Mouse (Mus musculus) stomach, embryonic 14.5 days (tissue): ENCODE results near the gene Esrra. TPM values are rescaled to one million over a fixed set of nuclear protein-coding genes. Genes with fewer than 3 reads are reported as not detected.

Source experiments
- ATAC-seq: fragments of 200-750 bp; cut with Nextera tagmentation; 2 replicates; pipeline ENCODE4 v1.8.0; 2017; ENCODE audit warnings: low read depth, moderate TSS enrichment; ENCODE audit not compliant: insufficient number of reproducible peaks, insufficient read depth, low FRiP score
- H3K27ac ChIP-seq: fragments of 300-500 bp; sonication (generic); 2 replicates; pipeline ENCODE4 v1.5.1; 2014; ENCODE audit warnings: mild to moderate bottlenecking, low read length, moderate library complexity, mixed read lengths
- H3K27me3 ChIP-seq: fragments of 300-500 bp; sonication (generic); 2 replicates; pipeline ENCODE4 v1.6.1; 2014; ENCODE audit warnings: low read length, control low read depth, mixed read lengths; ENCODE audit not compliant: control insufficient read depth, insufficient read depth
- H3K36me3 ChIP-seq: fragments of 300-500 bp; sonication (generic); 2 replicates; pipeline ENCODE4 v1.6.1; 2014; ENCODE audit warnings: mild to moderate bottlenecking, control low read depth, low read length, moderate library complexity, mixed read lengths; ENCODE audit not compliant: control insufficient read depth, insufficient read depth
- H3K4me1 ChIP-seq: fragments of 300-500 bp; sonication (generic); 2 replicates; pipeline ENCODE4 v1.6.1; 2014; ENCODE audit warnings: low read length, control low read depth, mixed read lengths; ENCODE audit not compliant: control insufficient read depth, insufficient read depth
- H3K4me2 ChIP-seq: fragments of 300-500 bp; sonication (generic); replicated peaks from 2 replicates; pipeline ENCODE4 v1.6.1; 2014; ENCODE audit warnings: low read depth, low read length, control low read depth
- H3K4me3 ChIP-seq: fragments of 300-500 bp; sonication (generic); 2 replicates; pipeline ENCODE4 v1.5.1; 2014; ENCODE audit warnings: low read depth, low read length, control low read depth
- H3K9ac ChIP-seq: fragments of 300-500 bp; sonication (generic); replicated peaks from 2 replicates; pipeline ENCODE4 v1.6.1; 2014; ENCODE audit warnings: low read depth, mild to moderate bottlenecking, control low read depth, low read length, moderate library complexity, mixed read lengths
- H3K9me3 ChIP-seq: fragments of 300-500 bp; sonication (generic); 2 replicates; pipeline ENCODE4 v1.6.1; 2016; ENCODE audit warnings: low read depth, low read length, control low read depth; ENCODE audit not compliant: control insufficient read depth
- WGBS: fragments of 180-500 bp; shearing (Covaris S2); extraction: QIAGEN DNeasy Blood & Tissue Kit; methylation state at CpG from one replicate; pipeline ENCODE4 v1.1.7; 2014; 5-methylcytosine and 5-hydroxymethylcytosine counted together
- polyA plus RNA-seq: library from polyadenylated mRNA; unstranded; fragments of >200 nt; fragmentation: Nextera tagmentation; extraction: Ambion mirVana; gene quantifications from 2 replicates; pipeline ENCODE4 v1.2.1, GENCODE M21; 2014

Esrra gene
- polyA plus RNA-seq, 1 experiment from 2014 or later, result 6.8 TPM

DNA sequence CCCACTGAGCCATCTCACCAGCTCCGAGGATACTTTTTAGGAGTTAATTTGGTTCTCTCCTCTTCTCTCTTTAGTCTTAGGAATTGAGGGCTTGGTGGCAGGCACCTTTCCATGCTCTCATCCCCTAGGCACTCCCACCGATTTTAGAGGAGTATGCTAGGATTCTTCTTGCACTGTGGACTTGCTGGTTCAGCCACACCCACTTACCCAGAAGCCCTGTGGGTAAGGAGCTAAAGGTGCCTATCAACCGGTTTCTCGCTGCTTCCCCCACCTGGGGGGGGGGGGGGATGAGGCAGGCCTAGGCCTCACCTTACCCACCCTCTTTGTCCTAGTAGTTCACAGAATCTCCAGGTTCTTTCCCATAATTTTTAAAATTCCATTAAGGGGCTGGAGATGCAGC, 26.1 kb upstream of the Esrra start:
- WGBS, result 45% methylated on average over 4 of the region's 4 CpGs
- Histone ChIP-seq H3K27me3 (no peaks in the 10 kb centered on the region), H3K9me3 (no peaks in the 10 kb centered on the region), H3K4me1 (peaks cover 19% of the 10 kb centered on the region), H3K4me3 (no peak overlapping the region), H3K4me2 (no peak overlapping the region), H3K36me3 (no peaks in the 10 kb centered on the region; the same call in 1 of the 2 replicates), H3K27ac (no peak overlapping the region), H3K9ac (no peak overlapping the region)
- ATAC-seq, result no peak

DNA sequence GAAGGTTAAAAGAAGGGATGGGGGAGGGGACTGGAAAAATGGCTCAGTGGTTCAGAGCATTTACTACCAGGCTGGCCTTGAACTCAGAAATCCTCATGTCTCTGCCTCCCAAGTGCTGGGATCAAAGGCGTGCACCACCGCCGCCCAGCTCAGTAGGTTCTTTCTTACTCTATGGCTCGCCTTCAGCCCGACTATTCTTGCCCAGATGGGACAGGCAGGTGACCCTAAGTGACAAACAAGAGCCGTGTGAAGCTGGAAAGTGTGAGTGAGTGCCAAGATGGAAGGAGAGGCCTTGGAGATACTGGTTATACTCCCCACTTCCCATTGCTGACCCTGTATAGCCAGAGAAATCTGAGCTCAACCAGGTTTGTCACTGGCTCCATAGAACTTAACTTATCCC, 22.1 kb upstream of the Esrra start:
- H3K27me3 ChIP-seq, result no peaks in the 10 kb centered on the region
- no peak overlapping the region for H3K27ac ChIP-seq
- peaks cover 11% of the 10 kb centered on the region; the same call in 1 of the 2 replicates for H3K4me1 ChIP-seq
- no peaks in the 10 kb centered on the region for H3K9me3 ChIP-seq
- H3K4me3 ChIP-seq, result no peak overlapping the region
- no peak overlapping the region for H3K4me2 ChIP-seq
- no peaks in the 10 kb centered on the region; the same call in 1 of the 2 replicates for H3K36me3 ChIP-seq
- WGBS, result 93% methylated on average over 6 of the region's 6 CpGs
- no peak overlapping the region for H3K9ac ChIP-seq
- ATAC-seq, result no peak

DNA sequence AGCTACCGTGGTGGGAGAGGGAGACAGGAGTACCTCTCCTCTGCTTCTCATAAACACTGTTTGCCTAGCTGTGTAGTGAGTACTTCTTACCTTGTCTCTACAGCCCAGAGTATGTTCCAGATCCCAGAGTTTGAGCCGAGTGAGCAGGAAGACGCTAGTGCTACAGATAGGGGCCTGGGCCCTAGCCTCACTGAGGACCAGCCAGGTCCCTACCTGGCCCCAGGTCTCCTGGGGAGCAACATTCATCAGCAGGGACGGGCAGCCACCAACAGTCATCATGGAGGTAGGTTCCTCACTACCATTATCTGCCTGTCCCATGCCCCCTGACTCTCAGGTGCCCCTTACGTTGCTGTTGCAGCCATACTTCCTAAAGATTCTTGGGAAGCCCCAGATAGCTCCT, 21.2 kb upstream of the Esrra start:
- Histone ChIP-seq H3K36me3 (no peaks in the 10 kb centered on the region; the same call in 1 of the 2 replicates), H3K4me2 (peak overlapping the region; percentile 99), H3K27me3 (no peaks in the 10 kb centered on the region), H3K9me3 (no peaks in the 10 kb centered on the region), H3K27ac (peak overlapping the region; percentile 98), H3K4me3 (peak overlapping the region; percentile 85), H3K4me1 (peaks cover 11% of the 10 kb centered on the region; the same call in 1 of the 2 replicates), H3K9ac (peak overlapping the region; percentile 82)
- 27% methylated on average over 5 of the region's 5 CpGs for WGBS
- ATAC-seq, result no peak; the same call in 1 of the 2 replicates

DNA sequence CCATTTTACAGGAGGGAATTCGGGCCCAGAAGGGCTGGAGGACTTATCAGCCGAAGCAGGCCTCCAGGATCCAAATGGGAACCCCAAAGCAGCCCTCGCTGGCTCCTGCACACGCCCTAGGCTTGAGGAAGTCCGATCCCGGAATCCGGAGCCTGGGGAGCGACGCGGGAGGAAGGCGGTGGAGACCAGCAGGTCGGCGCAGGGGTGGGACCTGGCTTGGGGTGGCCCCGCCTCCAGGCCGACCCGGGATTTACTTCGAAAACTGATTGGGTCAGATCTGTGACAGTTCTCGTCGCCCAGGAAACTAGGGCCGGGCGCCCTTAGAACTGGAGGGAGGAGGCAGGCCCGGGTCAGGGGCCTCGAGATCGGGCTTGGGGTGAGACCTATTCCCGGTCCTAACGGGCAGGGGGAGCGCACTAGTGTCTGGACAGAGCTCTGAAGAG, 20.7 kb upstream of the Esrra start, which contains the start of gene Gpr137:
TSS of gene Gpr137 (minus strand) at position 232 of the 443 bp plus-strand sequence.
- peak within 1 kb of the TSS; percentile 85 for H3K4me3 ChIP-seq

DNA sequence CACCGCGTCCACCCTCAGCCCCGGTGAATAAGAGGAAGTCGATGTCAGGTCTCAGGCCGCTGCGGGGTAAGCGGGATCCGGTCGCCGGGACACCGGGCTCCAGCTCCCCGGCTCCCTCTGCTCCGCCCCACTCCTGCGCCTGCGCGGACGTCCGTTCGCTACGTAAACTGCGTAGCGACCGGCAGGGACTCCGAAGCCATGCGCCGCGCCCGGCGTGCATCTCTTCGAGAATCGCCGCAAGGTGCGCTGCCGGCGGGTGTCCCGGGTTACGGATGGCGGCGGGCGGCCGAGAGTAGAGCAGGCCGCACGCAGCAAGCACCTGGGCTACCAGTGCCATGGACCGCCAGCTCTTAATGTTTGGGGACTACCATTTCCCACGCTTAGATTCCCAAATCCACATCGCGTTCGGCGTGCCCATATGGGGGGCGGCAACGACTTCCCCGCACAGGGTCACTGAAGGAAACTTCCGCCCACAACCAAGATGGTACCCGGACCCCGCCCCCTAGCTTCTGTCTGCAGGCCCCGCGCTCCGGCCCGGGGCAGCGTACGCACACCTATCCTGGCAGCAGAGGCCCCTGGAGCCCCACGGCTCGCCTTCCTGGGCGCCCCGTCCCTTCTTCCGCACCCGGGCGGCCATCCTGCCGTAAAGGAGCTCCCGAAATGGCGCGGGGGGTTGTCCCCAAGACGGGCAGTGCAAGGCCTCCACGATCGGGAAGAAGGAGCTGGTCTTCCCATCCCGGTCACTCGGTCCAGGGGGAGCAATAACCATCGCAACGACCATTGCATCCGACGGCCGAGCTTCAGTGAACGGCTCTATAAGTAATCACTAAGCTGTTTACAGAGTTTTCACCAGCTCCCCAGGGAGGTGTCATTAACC, 20.0 kb upstream of the Esrra start, which contains the start of gene Bad:
TSS of gene Bad (plus strand) at position 490 of the 877 bp plus-strand sequence.
- peaks cover 11% of the 10 kb centered on the region; the same call in 1 of the 2 replicates for H3K4me1 ChIP-seq
- peak within 1 kb of the TSS; percentile 99 for H3K4me2 ChIP-seq
- under 1% methylated on average over 83 of the region's 83 CpGs for WGBS
- no peaks in the 10 kb centered on the region for H3K27me3 ChIP-seq
- H3K27ac ChIP-seq, result peak within 1 kb of the TSS; percentile 98
- no peaks in the 10 kb centered on the region for H3K9me3 ChIP-seq
- H3K36me3 ChIP-seq, result no peaks in the 10 kb centered on the region; the same call in 1 of the 2 replicates
- H3K4me3 ChIP-seq, result peak within 1 kb of the TSS; percentile 85
- peak; percentile 79 for ATAC-seq
- H3K9ac ChIP-seq, result peak within 1 kb of the TSS; percentile 82

More for the DNA sequence above, 20.7 kb upstream of the Esrra start, which contains the start of gene Gpr137:
- WGBS, result under 1% methylated on average over 27 of the region's 27 CpGs
- H3K27me3 ChIP-seq, result no peaks in the 10 kb centered on the region
- peak within 1 kb of the TSS; percentile 98 for H3K27ac ChIP-seq
- peaks cover 11% of the 10 kb centered on the region; the same call in 1 of the 2 replicates for H3K4me1 ChIP-seq
- H3K36me3 ChIP-seq, result no peaks in the 10 kb centered on the region; the same call in 1 of the 2 replicates
- peak within 1 kb of the TSS; percentile 99 for H3K4me2 ChIP-seq
- H3K9ac ChIP-seq, result peak within 1 kb of the TSS; percentile 82
- no peaks in the 10 kb centered on the region for H3K9me3 ChIP-seq
- peak; percentile 91 for ATAC-seq

DNA sequence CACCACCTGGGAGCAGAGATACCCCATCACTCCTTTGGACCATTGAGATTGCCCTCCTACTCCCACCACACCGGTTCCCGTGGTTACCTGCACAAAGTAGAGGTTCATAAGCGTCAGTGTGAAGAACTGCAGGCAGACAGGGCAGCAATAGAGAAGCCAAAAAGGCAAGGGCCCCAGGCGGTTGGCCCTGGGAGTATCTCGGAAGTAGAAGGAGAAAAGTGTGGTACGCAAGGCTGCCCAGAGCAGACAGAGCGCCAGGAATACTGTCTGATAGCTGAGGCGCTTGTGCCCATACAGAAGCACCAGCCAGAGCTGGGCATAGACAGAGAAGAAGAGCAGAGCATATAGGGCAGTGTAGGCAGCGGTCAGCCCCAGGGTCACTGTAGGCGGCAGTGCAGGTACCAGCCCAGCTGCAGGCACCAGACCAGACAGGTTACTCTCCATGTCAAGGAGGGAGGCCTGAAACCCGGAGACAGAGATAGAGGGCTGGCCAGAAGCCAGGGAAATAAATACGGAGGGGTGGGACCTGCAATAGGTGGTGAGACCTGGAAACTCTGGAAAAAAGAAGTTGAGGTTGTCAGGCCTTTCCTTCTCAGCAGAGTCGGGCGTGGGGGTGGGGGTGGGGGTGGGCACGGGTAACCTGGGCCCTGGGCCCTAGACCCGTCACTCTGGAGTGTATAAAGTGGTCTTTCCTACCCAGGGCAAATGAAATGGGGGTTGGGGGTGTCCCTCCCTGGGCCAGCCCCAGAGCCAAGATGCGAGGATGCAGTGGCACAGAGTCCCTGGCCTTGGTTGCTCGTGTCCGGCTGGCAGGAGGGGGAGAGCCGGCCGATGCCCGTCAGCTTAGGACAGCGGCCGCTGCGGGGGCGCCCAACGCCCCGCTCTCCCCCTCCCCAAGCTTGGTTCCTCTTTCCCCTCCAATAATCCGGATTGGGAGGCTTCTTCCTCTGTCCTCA, 19.1 kb upstream of the Esrra start:
- H3K27ac ChIP-seq, result no peak overlapping the region; the same call in 1 of the 2 replicates

DNA sequence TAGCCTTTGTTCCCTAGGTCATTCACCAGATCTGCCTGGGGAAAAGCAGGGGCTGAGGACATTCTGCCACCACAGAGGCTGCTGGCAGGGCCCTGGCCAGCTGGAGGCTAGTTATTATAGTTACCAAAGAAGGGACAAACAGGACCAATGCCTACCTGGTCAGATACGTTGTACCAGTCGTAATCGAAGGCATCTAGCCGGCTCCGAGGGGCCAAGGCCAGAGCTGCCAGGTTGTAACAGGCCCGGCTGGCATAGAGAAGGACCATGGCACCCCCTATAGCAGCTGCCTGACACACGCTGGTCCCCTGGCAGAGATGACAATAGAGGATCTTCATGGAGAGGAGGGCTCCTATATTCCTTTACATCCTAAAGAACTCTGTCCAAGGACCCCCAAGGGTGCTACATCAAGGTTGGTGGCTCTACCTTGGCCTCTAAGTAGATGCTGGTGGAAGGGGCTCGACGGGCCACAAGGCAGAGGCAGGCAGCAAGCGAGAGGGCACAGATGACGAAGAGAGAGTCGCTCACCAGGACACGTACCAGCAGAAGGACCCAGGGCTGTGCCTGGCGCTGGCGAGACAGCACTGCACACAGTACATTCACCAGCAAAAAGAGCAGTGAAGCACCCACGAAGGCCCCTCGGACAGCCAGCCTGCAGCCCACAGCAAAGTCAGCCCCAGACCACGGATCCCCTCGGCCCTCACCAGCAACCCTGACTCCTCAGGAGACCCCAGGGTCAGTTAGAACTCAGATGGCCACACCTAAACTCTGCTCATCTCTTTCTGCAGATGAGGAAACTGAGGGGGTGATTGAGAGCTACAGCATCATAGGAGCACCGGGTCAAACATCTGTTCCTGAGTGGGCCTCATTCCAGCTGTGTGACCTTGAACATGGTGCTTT, 17.7 kb upstream of the Esrra start:
- Histone ChIP-seq H3K4me3 (no peak overlapping the region), H3K27ac (no peak overlapping the region), H3K27me3 (peaks cover 14% of the 10 kb centered on the region), H3K4me1 (peaks cover 12% of the 10 kb centered on the region; the same call in 1 of the 2 replicates), H3K4me2 (no peak overlapping the region), H3K9me3 (no peaks in the 10 kb centered on the region), H3K36me3 (no peaks in the 10 kb centered on the region; the same call in 1 of the 2 replicates), H3K9ac (no peak overlapping the region)
- 91% methylated on average over 20 of the region's 20 CpGs for WGBS
- no peak for ATAC-seq

More for the DNA sequence above, 19.1 kb upstream of the Esrra start:
- H3K27me3 ChIP-seq, result peaks cover 6% of the 10 kb centered on the region; the same call in 1 of the 2 replicates
- H3K9ac ChIP-seq, result peak overlapping the region; percentile 82; the same call in 1 of the 2 replicates
- peaks cover 11% of the 10 kb centered on the region; the same call in 1 of the 2 replicates for H3K4me1 ChIP-seq
- H3K4me3 ChIP-seq, result peak overlapping the region; percentile 85
- H3K9me3 ChIP-seq, result no peaks in the 10 kb centered on the region
- no peak; the same call in 1 of the 2 replicates for ATAC-seq
- 20% methylated on average over 29 of the region's 29 CpGs for WGBS
- no peaks in the 10 kb centered on the region; the same call in 1 of the 2 replicates for H3K36me3 ChIP-seq
- peak overlapping the region; percentile 99 for H3K4me2 ChIP-seq
